Comparison of ENCODE assay signal across 22 mouse cellular contexts in genomic region chr4:45219946-45220345, GRCm38 (mm10). TPM values are rescaled to one million over a fixed set of nuclear protein-coding genes. Genes with fewer than 3 reads are reported as not detected.
"Had no signal": no experiment of that assay in that cellular context is flagged by ENCODE, and none has a peak within 500 bp of the region (broad histone marks: within the 10 kb centered on the region; RNA-seq: fewer than 3 reads in every experiment).

No protein-coding gene starts in this region.

- H3K4me3 ChIP-seq: limb, embryonic 12.5 days; limb, embryonic 15.5 days; midbrain, embryonic 12.5 days; midbrain, embryonic 15.5 days; myocyte; neural tube, embryonic 13.5 days had no signal

- H3K4me1 ChIP-seq: limb, embryonic 12.5 days; limb, embryonic 15.5 days; midbrain, embryonic 12.5 days; midbrain, embryonic 15.5 days; neural tube, embryonic 13.5 days had no signal

- DNase-seq: kidney, adult 11 months; kidney, adult 8-10 months; kidney, postnatal 14 days; kidney, postnatal 4 days; left cerebral cortex, postnatal 4 days; liver, postnatal 0 days; lung, embryonic 14.5 days; right cerebral cortex, adult 18-20 months; right cerebral cortex, postnatal 14 days; right cerebral cortex, postnatal 4 days; thymus, adult 18-20 months; thymus, postnatal 36 days had no signal

- H3K27ac ChIP-seq: limb, embryonic 12.5 days; limb, embryonic 15.5 days; liver, embryonic 14.5 days; macrophage; midbrain, embryonic 12.5 days; midbrain, embryonic 15.5 days; neural tube, embryonic 13.5 days had no signal

RNA-seq across cellular contexts. Expression of gene Frmpd1, which starts 35.3 kb away (rescaled TPM):
- total RNA-seq: megakaryocyte, adult 5-6 weeks; neutrophil, adult 5-6 weeks had no signal
- polyA plus RNA-seq: macrophage had no signal
